Mouse (Mus musculus) neural tube, embryonic 11.5 days (tissue): ENCODE measurements at regions not wholly inside any gene's neighbourhood (a gene's known extent, or its start where the extent isn't known, plus 50 kb on each side); places are given as distances from the start of the nearest gene placed in this dataset.
A peak's percentile ranks its signal among the peaks of the same experiment; 100 is the strongest.

Experiments used
- ATAC-seq: fragments of 200-750 bp; cut with Nextera tagmentation; 2 replicates; pipeline ENCODE4 v1.8.0; 2017; ENCODE audit warnings: moderate number of reproducible peaks, mild to moderate bottlenecking, moderate TSS enrichment, moderate library complexity; ENCODE audit not compliant: insufficient read depth, low FRiP score, low TSS enrichment
- DNase-seq: peaks from one replicate; pipeline ENCODE4 v3.0.0-alpha.2; 2015; ENCODE audit warnings: low spot score
- H3K27ac ChIP-seq: fragments of 300-500 bp; sonication (generic); 2 replicates; pipeline ENCODE4 v1.5.1; 2014; ENCODE audit warnings: low read depth, mild to moderate bottlenecking, low read length
- H3K27me3 ChIP-seq: fragments of 300-500 bp; sonication (generic); 2 replicates; pipeline ENCODE4 v1.6.1; 2014; ENCODE audit warnings: mild to moderate bottlenecking, low read length, mixed read lengths; ENCODE audit not compliant: control insufficient read depth, insufficient read depth
- H3K36me3 ChIP-seq: fragments of 300-500 bp; sonication (generic); 2 replicates; pipeline ENCODE4 v1.6.1; 2014; ENCODE audit warnings: mild to moderate bottlenecking, low read length, moderate library complexity, mixed read lengths; ENCODE audit not compliant: control insufficient read depth, insufficient read depth
- H3K4me1 ChIP-seq: fragments of 300-500 bp; sonication (generic); 2 replicates; pipeline ENCODE4 v1.6.1; 2014; ENCODE audit warnings: low read length, mixed read lengths; ENCODE audit not compliant: control insufficient read depth, insufficient read depth
- H3K4me2 ChIP-seq: fragments of 300-500 bp; sonication (generic); 2 replicates; pipeline ENCODE4 v1.6.1; 2014; ENCODE audit warnings: low read depth, mild to moderate bottlenecking, moderate library complexity
- H3K4me3 ChIP-seq: fragments of 300-500 bp; sonication (generic); 2 replicates; pipeline ENCODE4 v1.5.1; 2014; ENCODE audit warnings: low read depth, low read length
- H3K9ac ChIP-seq: fragments of 300-500 bp; sonication (generic); 2 replicates; pipeline ENCODE4 v1.6.1; 2014; ENCODE audit warnings: mild to moderate bottlenecking, low read length
- H3K9me3 ChIP-seq: fragments of 300-500 bp; sonication (generic); 2 replicates; pipeline ENCODE4 v1.6.1; 2016; ENCODE audit warnings: low read length; ENCODE audit not compliant: control insufficient read depth
- WGBS: fragments of 180-500 bp; shearing (Covaris S2); extraction: QIAGEN DNeasy Blood & Tissue Kit; methylation state at CpG from one replicate; pipeline ENCODE4 v1.1.7; 2014; 5-methylcytosine and 5-hydroxymethylcytosine counted together

DNA sequence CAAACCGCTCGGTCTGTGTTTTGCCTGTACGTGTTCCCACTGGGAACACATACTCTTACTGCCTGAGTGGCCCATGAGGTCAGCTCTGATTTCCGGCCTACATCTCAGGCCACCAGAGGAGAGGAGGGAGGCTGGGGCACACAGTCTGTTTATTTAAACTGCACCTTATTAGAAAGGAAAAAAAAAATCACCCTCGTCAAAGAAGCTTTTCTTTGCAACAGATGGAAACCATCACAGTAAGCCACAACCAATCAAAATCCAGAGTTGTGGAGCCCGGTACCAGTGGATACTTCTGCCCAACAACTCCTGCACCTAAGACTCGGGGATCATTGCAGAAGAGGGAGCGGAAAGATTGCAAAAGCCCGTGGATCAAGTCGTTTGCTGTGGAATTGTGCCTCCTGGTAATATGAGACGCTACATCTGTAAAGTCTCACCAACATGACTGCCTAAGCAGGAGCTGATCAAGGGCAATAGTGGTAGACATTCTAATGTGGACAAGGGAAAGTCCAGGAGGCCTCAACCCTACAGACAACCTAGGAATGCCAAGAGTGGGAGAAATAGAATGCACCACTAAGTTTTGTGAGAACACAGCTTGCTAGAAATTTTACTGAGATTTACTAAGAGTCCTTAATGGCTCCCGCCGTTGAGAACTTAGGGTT lies 60.5 kb downstream of the Uqcrfs1 start:
- no peak overlapping the region for H3K27ac ChIP-seq
- no peak overlapping the region for H3K4me3 ChIP-seq
- WGBS = 65% methylated on average over 13 of the region's 13 CpGs
- no peaks in the 10 kb centered on the region for H3K36me3 ChIP-seq
- no peak overlapping the region for H3K9ac ChIP-seq
- ATAC-seq = no peak
- H3K4me2 ChIP-seq = no peak overlapping the region
- no peaks in the 10 kb centered on the region for H3K27me3 ChIP-seq
- peak; percentile 11 for DNase-seq
- H3K9me3 ChIP-seq = no peaks in the 10 kb centered on the region
- no peaks in the 10 kb centered on the region for H3K4me1 ChIP-seq

DNA sequence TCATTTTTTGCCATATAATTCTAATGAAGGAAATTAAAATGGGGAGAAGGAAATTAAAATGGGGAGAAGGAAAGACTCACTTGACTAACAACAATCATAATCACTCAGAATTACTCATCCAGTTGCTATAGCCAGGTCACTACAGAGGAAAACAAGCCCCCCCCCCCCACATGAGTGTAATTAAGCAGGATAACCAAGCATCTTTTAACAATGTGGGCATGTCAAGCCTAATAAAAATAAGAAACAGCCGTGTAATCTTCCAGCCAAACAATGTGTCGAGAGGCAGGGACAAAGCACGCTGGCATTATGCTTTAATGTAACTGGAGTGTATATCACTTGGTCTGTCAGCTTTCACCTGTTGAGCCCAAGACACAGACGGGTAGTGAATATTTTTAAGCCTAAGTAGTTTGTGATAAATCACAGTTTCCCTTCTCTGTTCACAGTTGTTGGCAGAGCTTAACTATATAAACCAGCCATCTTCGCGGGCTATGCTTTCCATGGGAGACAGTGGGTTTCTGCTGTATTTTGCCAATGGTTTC lies 66.0 kb downstream of the Uqcrfs1 start:
- WGBS = 51% methylated on average over 6 of the region's 6 CpGs
- Histone ChIP-seq H3K9me3 (no peaks in the 10 kb centered on the region), H3K4me2 (no peak overlapping the region), H3K4me3 (no peak overlapping the region), H3K27me3 (no peaks in the 10 kb centered on the region), H3K9ac (no peak overlapping the region), H3K27ac (no peak overlapping the region), H3K36me3 (no peaks in the 10 kb centered on the region), H3K4me1 (no peaks in the 10 kb centered on the region)
- DNase-seq (no peak), ATAC-seq (no peak)

DNA sequence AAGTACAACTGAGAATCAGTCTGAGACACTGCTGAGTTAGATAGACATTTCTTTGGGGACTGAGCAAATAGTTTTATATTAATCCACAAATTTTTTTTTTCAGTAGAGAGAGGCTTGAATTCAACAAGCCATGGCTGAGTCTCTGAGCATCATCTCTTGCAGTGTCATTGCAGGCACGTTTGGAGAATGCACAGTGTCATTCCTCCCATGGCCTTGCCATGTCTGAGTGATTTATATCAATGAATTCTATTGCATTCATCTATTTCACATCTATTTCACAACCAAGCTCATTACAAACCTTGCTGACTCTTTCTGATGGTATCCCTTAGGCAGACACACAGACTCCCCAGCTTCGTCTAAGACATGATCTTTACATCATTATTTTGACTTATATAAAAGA lies 66.6 kb downstream of the Uqcrfs1 start:
- Histone ChIP-seq H3K4me2 (no peak overlapping the region), H3K27ac (no peak overlapping the region), H3K9ac (no peak overlapping the region), H3K27me3 (no peaks in the 10 kb centered on the region), H3K36me3 (no peaks in the 10 kb centered on the region), H3K4me1 (no peaks in the 10 kb centered on the region), H3K4me3 (no peak overlapping the region), H3K9me3 (no peaks in the 10 kb centered on the region)
- DNase-seq (no peak), ATAC-seq (no peak)
- 58% methylated on average over 2 of the region's 2 CpGs for WGBS

DNA sequence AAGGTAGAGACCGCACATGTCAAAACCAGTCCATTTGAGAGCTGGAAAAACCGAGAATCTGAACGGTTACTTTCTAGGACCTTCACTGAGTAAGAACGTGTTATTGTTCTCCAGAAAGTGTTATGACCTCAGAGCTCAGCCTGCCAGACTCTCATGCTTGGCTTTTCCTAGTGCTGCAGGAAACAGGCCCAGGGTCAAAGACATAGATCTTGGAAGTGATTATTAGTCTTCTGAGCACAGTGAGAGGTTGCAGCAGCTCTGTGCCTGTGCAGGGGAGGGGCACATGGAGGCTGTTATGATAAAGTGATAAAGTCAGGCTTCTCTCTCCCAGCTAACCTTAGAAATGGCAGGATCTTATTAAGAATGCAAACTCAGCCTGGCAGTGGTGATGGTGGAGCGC lies 73.9 kb downstream of the Uqcrfs1 start:
- Histone ChIP-seq H3K4me2 (no peak overlapping the region), H3K9ac (no peak overlapping the region), H3K27me3 (no peaks in the 10 kb centered on the region), H3K36me3 (no peaks in the 10 kb centered on the region), H3K4me3 (no peak overlapping the region), H3K27ac (no peak overlapping the region), H3K9me3 (no peaks in the 10 kb centered on the region), H3K4me1 (no peaks in the 10 kb centered on the region)
- DNase-seq = no peak
- WGBS = 83% methylated on average over 5 of the region's 5 CpGs
- no peak for ATAC-seq

DNA sequence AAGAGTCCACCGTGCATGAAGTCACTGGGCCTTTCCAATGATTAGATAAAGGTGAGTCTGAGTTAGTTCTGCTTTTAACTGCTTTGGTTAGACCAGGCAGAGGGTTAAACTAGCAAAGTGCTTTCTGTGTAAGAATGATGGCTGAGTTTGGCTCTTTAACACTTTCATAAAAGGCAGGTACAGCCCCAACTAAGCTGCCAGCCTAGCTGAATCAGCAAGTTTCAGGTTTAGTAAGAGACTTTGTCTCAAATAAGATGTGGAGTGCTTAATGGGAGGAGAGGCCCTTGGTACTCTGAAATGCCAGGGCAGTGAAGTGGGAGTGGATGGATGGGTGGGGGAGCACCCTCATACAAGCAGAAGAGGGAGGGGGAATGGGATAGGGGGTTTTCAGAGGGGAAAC lies 78.1 kb downstream of the Uqcrfs1 start:
- H3K36me3 ChIP-seq = no peaks in the 10 kb centered on the region
- WGBS = 89% methylated on average over 1 of the region's 1 CpGs
- ATAC-seq = no peak

DNA sequence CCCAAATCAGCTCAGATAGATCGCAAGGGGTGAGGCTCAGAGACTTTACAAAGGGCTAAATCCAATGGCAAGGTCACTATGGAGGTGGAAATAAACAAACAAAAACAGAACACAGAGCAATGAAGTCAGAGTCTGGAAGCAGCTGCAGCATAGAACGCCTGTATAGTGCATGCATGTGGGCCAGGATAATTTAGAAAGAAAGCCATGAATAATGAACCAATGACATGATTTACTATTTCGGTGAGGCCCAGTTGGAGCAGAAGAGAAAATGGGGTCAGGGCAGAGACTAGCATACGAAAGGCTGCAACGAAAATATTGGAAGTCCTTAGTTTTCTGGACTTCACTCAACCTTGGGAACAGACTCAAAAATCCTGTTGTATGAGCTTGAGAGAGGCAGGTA lies 79.7 kb downstream of the Uqcrfs1 start:
- Histone ChIP-seq H3K27ac (no peak overlapping the region), H3K36me3 (no peaks in the 10 kb centered on the region), H3K9me3 (no peaks in the 10 kb centered on the region), H3K4me3 (no peak overlapping the region), H3K4me1 (0 out of 2 replicates have a peak, but pooled peaks cover 3% of the 10 kb centered on the region), H3K9ac (no peak overlapping the region), H3K4me2 (no peak overlapping the region), H3K27me3 (no peaks in the 10 kb centered on the region)
- ATAC-seq = no peak
- no peak for DNase-seq
- 56% methylated on average over 5 of the region's 5 CpGs for WGBS

More for the DNA sequence above, 78.1 kb downstream of the Uqcrfs1 start:
- no peak overlapping the region for H3K4me2 ChIP-seq
- H3K27ac ChIP-seq = no peak overlapping the region
- no peaks in the 10 kb centered on the region for H3K9me3 ChIP-seq
- H3K4me1 ChIP-seq = 0 out of 2 replicates have a peak, but pooled peaks cover 3% of the 10 kb centered on the region
- H3K4me3 ChIP-seq = no peak overlapping the region
- DNase-seq = no peak
- no peaks in the 10 kb centered on the region for H3K27me3 ChIP-seq
- H3K9ac ChIP-seq = no peak overlapping the region

DNA sequence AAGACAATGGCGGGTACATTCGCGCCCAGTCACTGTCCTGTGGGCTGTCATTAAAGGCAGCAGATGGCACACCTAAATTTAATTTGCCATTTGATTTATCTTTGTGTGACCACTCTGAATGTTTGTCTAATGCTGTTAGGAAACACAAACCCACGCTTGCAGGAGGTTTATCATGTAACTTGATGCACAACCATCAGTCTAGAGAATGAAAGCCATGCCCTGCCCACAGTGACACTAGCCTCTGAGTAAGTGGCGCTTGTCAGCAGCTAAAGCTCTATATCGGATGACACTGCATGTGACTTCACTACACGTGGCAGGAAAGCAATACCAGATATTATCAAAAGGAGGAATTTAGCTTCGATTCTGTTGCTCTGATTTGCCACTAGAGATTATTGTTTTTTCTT lies 89.9 kb downstream of the Uqcrfs1 start:
- no peak overlapping the region for H3K4me3 ChIP-seq
- no peaks in the 10 kb centered on the region for H3K27me3 ChIP-seq
- no peaks in the 10 kb centered on the region for H3K36me3 ChIP-seq
- H3K27ac ChIP-seq = no peak overlapping the region
- 71% methylated on average over 8 of the region's 8 CpGs for WGBS
- H3K4me1 ChIP-seq = no peaks in the 10 kb centered on the region
- DNase-seq = no peak
- H3K9ac ChIP-seq = no peak overlapping the region
- H3K4me2 ChIP-seq = no peak overlapping the region
- ATAC-seq = no peak
- H3K9me3 ChIP-seq = no peaks in the 10 kb centered on the region

DNA sequence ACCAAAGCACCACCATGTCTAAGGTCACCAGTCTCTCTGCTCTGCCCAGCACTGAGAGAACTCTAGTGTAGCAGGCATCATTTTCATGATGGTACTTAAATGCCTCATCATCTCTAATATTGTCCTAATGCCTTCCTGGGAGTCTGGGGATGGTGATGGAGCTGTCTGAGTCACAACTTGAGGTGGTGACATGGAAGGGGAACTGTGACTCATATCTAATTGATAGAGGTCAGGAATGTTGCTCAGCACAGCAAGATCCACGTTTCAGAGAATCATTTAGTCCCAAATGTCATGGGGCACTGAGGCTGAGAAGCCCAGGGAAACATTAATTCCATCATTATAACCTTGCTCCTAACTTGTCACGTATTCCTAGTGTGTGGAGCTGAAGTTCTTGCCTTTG lies 93.0 kb downstream of the Uqcrfs1 start:
- no peaks in the 10 kb centered on the region for H3K9me3 ChIP-seq
- H3K4me2 ChIP-seq = no peak overlapping the region
- no peaks in the 10 kb centered on the region for H3K27me3 ChIP-seq
- H3K27ac ChIP-seq = no peak overlapping the region
- no peaks in the 10 kb centered on the region for H3K4me1 ChIP-seq
- no peaks in the 10 kb centered on the region for H3K36me3 ChIP-seq
- H3K4me3 ChIP-seq = no peak overlapping the region
- no peak overlapping the region for H3K9ac ChIP-seq
- no peak for ATAC-seq
- 62% methylated on average over 2 of the region's 2 CpGs for whole genome bisulfite sequencing
- no peak for DNase-seq

DNA sequence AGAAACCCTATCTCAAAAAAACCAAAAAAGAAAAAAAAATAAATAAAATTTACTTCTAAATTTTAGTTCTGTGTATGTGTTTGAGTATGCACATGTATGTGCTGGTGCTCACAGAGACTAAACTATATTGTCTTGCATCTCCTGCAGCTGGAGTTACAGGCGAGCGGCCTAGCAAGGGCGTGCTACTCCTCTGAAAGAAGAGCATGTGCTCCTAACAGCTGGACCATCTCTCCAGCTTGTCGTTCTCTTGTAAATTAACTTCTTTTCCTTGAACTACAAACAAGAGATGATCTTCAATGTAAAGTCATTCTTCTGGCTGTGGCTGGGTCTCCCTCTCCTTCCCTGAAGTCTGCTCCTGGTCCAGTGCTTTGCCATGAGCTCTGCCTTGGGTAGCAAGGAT lies 96.3 kb downstream of the Uqcrfs1 start:
- H3K27ac ChIP-seq = no peak overlapping the region
- no peaks in the 10 kb centered on the region for H3K9me3 ChIP-seq
- no peaks in the 10 kb centered on the region for H3K27me3 ChIP-seq
- no peaks in the 10 kb centered on the region for H3K4me1 ChIP-seq
- no peaks in the 10 kb centered on the region for H3K36me3 ChIP-seq
- no peak overlapping the region for H3K4me3 ChIP-seq
- DNase-seq (no peak), ATAC-seq (no peak)
- H3K4me2 ChIP-seq = no peak overlapping the region
- WGBS = 90% methylated on average over 4 of the region's 4 CpGs
- H3K9ac ChIP-seq = no peak overlapping the region
